Mouse (Mus musculus) CH12.LX (cell line): ENCODE data around the gene Gnb2.

Experiments used
- CHD1 ChIP-seq: IDR thresholded peaks from 2 replicates; pipeline ENCODE4 v1.6.1; 2012; ENCODE audit warnings: low read depth, low read length, improper control_type of control experiment, inconsistent platforms
- CTCF ChIP-seq, 2 experiments: IDR thresholded peaks in 1 of 2; conservative IDR thresholded peaks in 1 of 2; 2 replicates each; pipeline ENCODE4 v1.5.1; 2011 to 2012; ENCODE audit warnings: low read depth in 2 of 2, low read length in 2 of 2, improper control_type of control experiment in 1 of 2, inconsistent platforms in 1 of 2, mild to moderate bottlenecking in 1 of 2, moderate library complexity in 1 of 2
- EP300 ChIP-seq: IDR thresholded peaks from 2 replicates; pipeline ENCODE4 v1.6.1; 2011; ENCODE audit warnings: low read length, improper control_type of control experiment
- GABPA ChIP-seq: IDR thresholded peaks from 2 replicates; pipeline ENCODE4 v1.6.1; 2012; ENCODE audit warnings: low read depth, low read length, improper control_type of control experiment, inconsistent platforms; ENCODE audit not compliant: insufficient replicate concordance
- HCFC1 ChIP-seq: IDR thresholded peaks from 2 replicates; pipeline ENCODE4 v1.6.1; 2012; ENCODE audit warnings: low read depth, mild to moderate bottlenecking, inconsistent platforms, low read length, improper control_type of control experiment
- KAT2A ChIP-seq: IDR thresholded peaks from 2 replicates; pipeline ENCODE4 v1.6.1; 2012; ENCODE audit warnings: low read length, improper control_type of control experiment, inconsistent platforms; ENCODE audit not compliant: insufficient replicate concordance
- NRF1 ChIP-seq: IDR thresholded peaks from 2 replicates; pipeline ENCODE4 v1.6.1; 2014; ENCODE audit warnings: low read depth, mild to moderate bottlenecking, inconsistent platforms, low read length, improper control_type of control experiment, moderate library complexity
- POLR2A ChIP-seq: IDR thresholded peaks from 2 replicates; pipeline ENCODE4 v1.6.1; 2011; ENCODE audit warnings: low read depth, mild to moderate bottlenecking, improper control_type of control experiment, low read length
- POLR2AphosphoS2 ChIP-seq: IDR thresholded peaks from 2 replicates; pipeline ENCODE4 v1.6.1; 2011; ENCODE audit warnings: low read depth, low read length, improper control_type of control experiment
- RCOR1 ChIP-seq: conservative IDR thresholded peaks from 2 replicates; pipeline ENCODE4 v1.6.1; 2012; ENCODE audit warnings: low read depth, mild to moderate bottlenecking, inconsistent platforms, low read length, improper control_type of control experiment
- TCF12 ChIP-seq: IDR thresholded peaks from 2 replicates; pipeline ENCODE4 v1.6.1; 2014; ENCODE audit warnings: low read depth, mild to moderate bottlenecking, inconsistent platforms, low read length, improper control_type of control experiment

- TF ChIP-seq CTCF (conservative IDR thresholded peaks at IDR 0.05 in 1 of 2, IDR thresholded peaks at IDR 0.05 in 1 of 2; ENCODE audit: low read depth in 2 of 2, low read length in 2 of 2) = no peak
- TF ChIP-seq RCOR1 = no peak
- no peak for TF ChIP-seq CHD1
- TF ChIP-seq GABPA = no peak
- no peak for TF ChIP-seq TCF12
- TF ChIP-seq POLR2AphosphoS2 = no peak
- TF ChIP-seq KAT2A = no peak
- no peak for TF ChIP-seq POLR2A
- no peak for TF ChIP-seq HCFC1
- no peak for TF ChIP-seq EP300
- no peak for TF ChIP-seq NRF1
Measured at GRCm38 (mm10) chr5:137540991-137541390, 7.7 kb upstream of the Gnb2 start.
